Comparison of ENCODE assay signal across 29 mouse cellular contexts in the genomic region with DNA sequence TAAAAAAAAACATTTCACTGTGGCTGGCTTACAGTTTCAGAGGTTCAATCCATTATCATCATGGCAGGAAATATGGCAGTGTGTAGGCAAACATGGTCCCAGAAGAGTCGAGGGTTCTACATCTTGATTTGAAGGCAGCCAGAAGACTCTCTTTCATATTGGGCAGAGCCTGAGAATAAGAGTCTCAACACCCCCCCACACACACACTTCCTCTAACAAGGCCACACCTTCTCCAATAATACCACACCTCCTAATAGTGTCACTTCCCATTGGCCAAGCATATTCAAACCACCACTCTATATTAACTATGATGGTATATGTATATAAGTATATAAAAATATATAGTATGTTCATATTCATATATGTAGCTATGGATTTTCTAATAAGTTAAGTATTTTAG. TPM values are rescaled to one million over a fixed set of nuclear protein-coding genes. Genes with fewer than 3 reads are reported as not detected.
A peak's percentile ranks its signal among the peaks of the same experiment; 100 is the strongest.
DNase-seq lines count a peak whose midpoint lies in the region; ATAC-seq and TF ChIP-seq lines count a peak whose summit lies in the region.
"Had no signal": no experiment of that assay in that cellular context is flagged by ENCODE, and none has a peak within 500 bp of the region (broad histone marks: within the 10 kb centered on the region; RNA-seq: fewer than 3 reads in every experiment).

No protein-coding gene starts in this region.

- no peak overlapping the region for H3K9ac ChIP-seq in MEL (ENCODE audit: control insufficient read depth, low read depth, low read length, poor library complexity, severe bottlenecking)
- no peak overlapping the region for H3K9ac ChIP-seq in intestine, postnatal 0 days (ENCODE audit: low read depth, low read length)
- H3K9ac ChIP-seq: embryonic facial prominence, embryonic 13.5 days; forebrain, embryonic 12.5 days; hindbrain, embryonic 12.5 days; hindbrain, embryonic 15.5 days had no signal

- no peaks in the 10 kb centered on the region for H3K9me3 ChIP-seq in MEL (replicated peaks; ENCODE audit: insufficient read depth, low read length)
- no peaks in the 10 kb centered on the region for H3K9me3 ChIP-seq in intestine, postnatal 0 days (ENCODE audit: control insufficient read depth)
- H3K9me3 ChIP-seq: embryonic facial prominence, embryonic 10.5 days; embryonic facial prominence, embryonic 13.5 days; forebrain, embryonic 12.5 days; hindbrain, embryonic 12.5 days; hindbrain, embryonic 15.5 days had no signal

- no peak for TF ChIP-seq EP300 in MEL (IDR thresholded peaks at IDR 0.05; ENCODE audit: low read depth in 1 of 2, low read length in 2 of 2)

- ATAC-seq in megakaryocyte, adult 5-6 weeks (ENCODE audit: poor library complexity, severe bottlenecking), result peak; percentile 65
- ATAC-seq in neutrophil, adult 5-6 weeks (ENCODE audit: extremely low read depth, insufficient number of reproducible peaks, low FRiP score, poor library complexity, severe bottlenecking), result peak; percentile 36; the same call in 1 of the 2 replicates
- no peak for ATAC-seq in intestine, postnatal 0 days
- ATAC-seq: forebrain, embryonic 16.5 days; Patski had no signal

- TF ChIP-seq CTCF in MEL (IDR thresholded peaks at IDR 0.05 in 2 of 3, conservative IDR thresholded peaks at IDR 0.05 in 1 of 3; ENCODE audit: control insufficient read depth in 1 of 3, insufficient read depth in 1 of 3, low read depth in 2 of 3, low read length in 3 of 3, poor library complexity in 1 of 3, severe bottlenecking in 1 of 3), result no peak
- no peak for TF ChIP-seq CTCF in intestine, postnatal 0 days (IDR thresholded peaks at IDR 0.05; ENCODE audit: low read depth)

- H3K79me2 ChIP-seq in MEL (ENCODE audit: control insufficient read depth, insufficient read depth, low read length, poor library complexity), result no peaks in the 10 kb centered on the region

- H3K4me3 ChIP-seq in MEL (ENCODE audit: control insufficient read depth in 1 of 2, insufficient read depth in 1 of 2, low read depth in 2 of 2, low read length in 2 of 2), result no peak overlapping the region
- H3K4me3 ChIP-seq in intestine, postnatal 0 days (ENCODE audit: low read depth, low read length), result no peak overlapping the region
- H3K4me3 ChIP-seq: embryonic facial prominence, embryonic 10.5 days; embryonic facial prominence, embryonic 13.5 days; erythroblast, embryonic 14.5 days; forebrain, embryonic 12.5 days; hindbrain, embryonic 12.5 days; hindbrain, embryonic 15.5 days had no signal

- 0 out of 4 replicates have a peak, but pooled peaks cover 0 to 2% of the 10 kb centered on the region in 2 experiments for H3K36me3 ChIP-seq in MEL (ENCODE audit: control insufficient read depth in 1 of 2, insufficient read depth in 2 of 2, low read length in 2 of 2)
- H3K36me3 ChIP-seq in intestine, postnatal 0 days (ENCODE audit: control insufficient read depth, insufficient read depth), result no peaks in the 10 kb centered on the region
- H3K36me3 ChIP-seq: embryonic facial prominence, embryonic 10.5 days; embryonic facial prominence, embryonic 13.5 days; forebrain, embryonic 12.5 days; hindbrain, embryonic 12.5 days; hindbrain, embryonic 15.5 days had no signal

- H3K4me1 ChIP-seq in MEL (ENCODE audit: control insufficient read depth in 1 of 2, insufficient read depth in 2 of 2, low read length in 2 of 2), result no peaks in the 10 kb centered on the region; a peak in 1 of 4 replicates
- no peaks in the 10 kb centered on the region for H3K4me1 ChIP-seq in intestine, postnatal 0 days (replicated peaks; ENCODE audit: control insufficient read depth, insufficient read depth, low read length)
- H3K4me1 ChIP-seq: embryonic facial prominence, embryonic 13.5 days; forebrain, embryonic 12.5 days; hindbrain, embryonic 12.5 days; hindbrain, embryonic 15.5 days had no signal

- H3K4me2 ChIP-seq in intestine, postnatal 0 days (replicated peaks; ENCODE audit: low read depth), result no peak overlapping the region
- H3K4me2 ChIP-seq: embryonic facial prominence, embryonic 13.5 days; forebrain, embryonic 12.5 days; heart, embryonic 11.5 days; hindbrain, embryonic 12.5 days; hindbrain, embryonic 15.5 days had no signal

- TF ChIP-seq POLR2A in MEL (IDR thresholded peaks at IDR 0.05; ENCODE audit: control insufficient read depth in 1 of 2, insufficient read depth in 1 of 2, low read depth in 1 of 2, low read length in 2 of 2, poor library complexity in 1 of 2), result no peak

- no peak overlapping the region for H3K27ac ChIP-seq in MEL (ENCODE audit: control insufficient read depth, low read depth, low read length)
- no peak overlapping the region for H3K27ac ChIP-seq in intestine, postnatal 0 days (ENCODE audit: low read depth, low read length)
- H3K27ac ChIP-seq: embryonic facial prominence, embryonic 10.5 days; embryonic facial prominence, embryonic 13.5 days; forebrain, embryonic 12.5 days; hindbrain, embryonic 12.5 days; hindbrain, embryonic 15.5 days had no signal

- WGBS in intestine, postnatal 0 days, result 86% methylated on average over 1 of the region's 1 CpGs

- peak; percentile 11 for DNase-seq in 416B (ENCODE audit: low read depth)
- peak; percentile 65 for DNase-seq in MEL (ENCODE audit: low read depth, low spot score)
- DNase-seq in layer of hippocampus, postnatal 36 days, result no peak
- DNase-seq in T-cell, adult 2 months (ENCODE audit: low spot score), result no peak
- DNase-seq: adrenal gland, adult 2 months; adrenal gland, postnatal 14 days; cerebellum, adult 11 months; cerebellum, adult 2 months; cerebellum, adult 9-11 months; cerebellum, postnatal 25 days; embryo, embryonic 11 days; gastrocnemius, postnatal 10 days; gastrocnemius, postnatal 36 days; heart, adult 11 months had no signal

- H3K27me3 ChIP-seq in MEL (ENCODE audit: control insufficient read depth in 1 of 2, insufficient read depth in 2 of 2, low read length in 2 of 2), result no peaks in the 10 kb centered on the region
- H3K27me3 ChIP-seq in intestine, postnatal 0 days (replicated peaks; ENCODE audit: control insufficient read depth, insufficient read depth, low read length), result no peaks in the 10 kb centered on the region
- H3K27me3 ChIP-seq: embryonic facial prominence, embryonic 13.5 days; hindbrain, embryonic 12.5 days; Patski had no signal

- TF ChIP-seq RAD21 in MEL (IDR thresholded peaks at IDR 0.05; ENCODE audit: low read depth, low read length), result no peak

TF ChIP-seq in MEL, 35 proteins besides CTCF, POLR2A, EP300 and RAD21:
- TF ChIP-seq ZNF384 (IDR thresholded peaks at IDR 0.05; ENCODE audit: low read depth, low read length) (no peak), JUND (IDR thresholded peaks at IDR 0.05; ENCODE audit: low read depth, low read length) (no peak)

RNA-seq across cellular contexts. Expression of a gene that starts 9.6 kb away (rescaled TPM):
- 11.6 and 15.1 TPM in 2 replicates for total RNA-seq in MEL (2012; rRNA removed)
- 10 to 100 TPM in 1 of 2 experiments, not detected in 1; 50.3 TPM for polyA plus RNA-seq in MEL (2012; ENCODE audit: insufficient read depth in 1 of 2, insufficient read length in 2 of 2, low read depth in 1 of 2, low replicate concordance in 2 of 2, missing spikeins in 1 of 2)
- 109 and 115 TPM in 2 replicates for total RNA-seq in megakaryocyte, adult 5-6 weeks (2015)
- 50.0 and 60.4 TPM in 2 replicates for total RNA-seq in megakaryocyte, adult 5-6 weeks (2017)
- 111 and 135 TPM in 2 replicates for total RNA-seq in neutrophil, adult 5-6 weeks (2017)
- polyA plus RNA-seq in intestine, postnatal 0 days (2015; fragmentation: Nextera tagmentation; extraction: Ambion mirVana), result 8.2 and 9.0 TPM in 2 replicates
- total RNA-seq in layer of hippocampus, postnatal 36 days (2021), result 10 to 100 TPM; 56.3 to 64.5 TPM

RNA-seq across cellular contexts. Expression of a gene that starts 45.2 kb away (rescaled TPM):
- not detected in 2 replicates for total RNA-seq in MEL (2012; rRNA removed)
- polyA plus RNA-seq in MEL (2012; ENCODE audit: insufficient read depth in 1 of 2, insufficient read length in 2 of 2, low read depth in 1 of 2, low replicate concordance in 2 of 2, missing spikeins in 1 of 2), result not detected
- total RNA-seq in megakaryocyte, adult 5-6 weeks (2015), result not detected in 2 replicates
- not detected in 2 replicates for total RNA-seq in megakaryocyte, adult 5-6 weeks (2017)
- total RNA-seq in neutrophil, adult 5-6 weeks (2017), result not detected in 2 replicates
- 0.10 TPM in 1 of 2 replicates, not detected in the other for polyA plus RNA-seq in intestine, postnatal 0 days (2015; fragmentation: Nextera tagmentation; extraction: Ambion mirVana)
- 1 to 10 TPM in 1 of 2 experiments, under 1 TPM in 1; 0.94 to 1.4 TPM for total RNA-seq in layer of hippocampus, postnatal 36 days (2021)
- total RNA-seq: adrenal gland, adult 2 months; adrenal gland, postnatal 14 days; ES-E14; hematopoietic stem cell, adult 5-6 weeks had no signal
- polyA plus RNA-seq: adrenal gland, adult 2 months; embryonic facial prominence, embryonic 10.5 days; embryonic facial prominence, embryonic 13.5 days; erythroblast, embryonic 14.5 days; heart, embryonic 11.5 days; intestine, embryonic 14.5 days; Patski had no signal

Comparison
In these comparisons a context has a peak if more than half of its experiments do, and no peak if none do; other contexts are left out.
1. DNase-seq: peak in 416B (single experiment) and MEL (single experiment); none in layer of hippocampus, postnatal 36 days (0 of 2) and T-cell, adult 2 months (single experiment).